Mouse (Mus musculus) midbrain, embryonic 13.5 days (tissue): ENCODE measurements around the gene 1110032A03Rik. TPM values are rescaled to one million over a fixed set of nuclear protein-coding genes. Genes with fewer than 3 reads are reported as not detected.

Experiments used
- ATAC-seq: fragments of 200-750 bp; cut with Nextera tagmentation; 2 replicates; pipeline ENCODE4 v1.8.0; 2017; ENCODE audit warnings: mild to moderate bottlenecking, moderate TSS enrichment, moderate library complexity
- H3K27ac ChIP-seq: fragments of 300-500 bp; sonication (generic); 2 replicates; pipeline ENCODE4 v1.5.1; 2015; ENCODE audit warnings: inconsistent platforms, mild to moderate bottlenecking, moderate library complexity
- H3K27me3 ChIP-seq: fragments of 300-500 bp; sonication (generic); 2 replicates; pipeline ENCODE4 v1.6.1; 2015; ENCODE audit warnings: mild to moderate bottlenecking, inconsistent platforms
- H3K36me3 ChIP-seq: fragments of 300-500 bp; sonication (generic); 2 replicates; pipeline ENCODE4 v1.6.1; 2015; ENCODE audit warnings: mild to moderate bottlenecking, inconsistent platforms
- H3K4me1 ChIP-seq: fragments of 300-500 bp; sonication (generic); replicated peaks from 2 replicates; pipeline ENCODE4 v1.6.1; 2015; ENCODE audit warnings: inconsistent platforms
- H3K4me2 ChIP-seq: fragments of 300-500 bp; sonication (generic); replicated peaks from 2 replicates; pipeline ENCODE4 v1.6.1; 2015; ENCODE audit warnings: moderate library complexity, mild to moderate bottlenecking, inconsistent platforms
- H3K4me3 ChIP-seq: fragments of 300-500 bp; sonication (generic); replicated peaks from 2 replicates; pipeline ENCODE4 v1.5.1; 2015; ENCODE audit warnings: mild to moderate bottlenecking, inconsistent platforms
- H3K9ac ChIP-seq: fragments of 300-500 bp; sonication (generic); replicated peaks from 2 replicates; pipeline ENCODE4 v1.6.1; 2015; ENCODE audit warnings: mild to moderate bottlenecking, inconsistent platforms
- H3K9me3 ChIP-seq: fragments of 300-500 bp; sonication (generic); 2 replicates; pipeline ENCODE4 v1.6.1; 2016; ENCODE audit warnings: mild to moderate bottlenecking, inconsistent platforms
- WGBS: fragments of 180-500 bp; shearing (Covaris S2); methylation state at CpG from one replicate; pipeline ENCODE4 v1.1.7; 2015; 5-methylcytosine and 5-hydroxymethylcytosine counted together
- polyA plus RNA-seq: library from polyadenylated mRNA; unstranded; fragments of >200 nt; fragmentation: Nextera tagmentation; extraction: Ambion mirVana; gene quantifications from 2 replicates; pipeline ENCODE4 v1.2.1, GENCODE M21; 2015

The 1110032A03Rik gene
- polyA plus RNA-seq = 59.9 and 61.7 TPM in 2 replicates

- under 1% methylated on average over 50 of the region's 51 CpGs for WGBS
- peak; percentile 88 for ATAC-seq
- H3K36me3 ChIP-seq = peaks cover 23% of the 10 kb centered on the region
- peaks cover 20% of the 10 kb centered on the region for H3K4me1 ChIP-seq
- H3K9me3 ChIP-seq = no peaks in the 10 kb centered on the region
- H3K27me3 ChIP-seq = no peaks in the 10 kb centered on the region
- H3K27ac ChIP-seq = peak within 1 kb of the TSS; percentile 91
- peak within 1 kb of the TSS; percentile 89 for H3K4me2 ChIP-seq
- peak within 1 kb of the TSS; percentile 90 for H3K4me3 ChIP-seq
- H3K9ac ChIP-seq = peak within 1 kb of the TSS; percentile 86
Measured at GRCm38 (mm10) chr9:50774991-50775612, at the start of gene 1110032A03Rik, which contains the start of gene Alg9. Gene 1110032A03Rik, minus strand, starts transcription at chr9:50775520. Gene Alg9, plus strand, starts transcription at chr9:50775019.

GRCm38 (mm10) chr9:50823779-50824453 lies 48.6 kb upstream of the 1110032A03Rik start:
- no peaks in the 10 kb centered on the region for H3K27me3 ChIP-seq
- 92% methylated on average over 11 of the region's 11 CpGs for WGBS
- H3K27ac ChIP-seq = no peak overlapping the region
- ATAC-seq = no peak
- no peak overlapping the region for H3K4me2 ChIP-seq
- no peak overlapping the region for H3K4me3 ChIP-seq
- H3K4me1 ChIP-seq = no peaks in the 10 kb centered on the region
- H3K36me3 ChIP-seq = peaks cover 47% of the 10 kb centered on the region
- no peak overlapping the region for H3K9ac ChIP-seq
- H3K9me3 ChIP-seq = no peaks in the 10 kb centered on the region

- H3K4me3 ChIP-seq = no peak overlapping the region
- H3K4me2 ChIP-seq = no peak overlapping the region
- WGBS = 95% methylated on average over 5 of the region's 5 CpGs
- H3K4me1 ChIP-seq = no peaks in the 10 kb centered on the region
- ATAC-seq = no peak
- H3K27ac ChIP-seq = no peak overlapping the region
- H3K36me3 ChIP-seq = peaks cover 48% of the 10 kb centered on the region
- H3K9me3 ChIP-seq = no peaks in the 10 kb centered on the region
- no peaks in the 10 kb centered on the region for H3K27me3 ChIP-seq
- H3K9ac ChIP-seq = no peak overlapping the region
Measured at GRCm38 (mm10) chr9:50822216-50822615, 46.9 kb upstream of the 1110032A03Rik start.

- Histone ChIP-seq H3K27ac (no peak overlapping the region), H3K36me3 (peaks cover 54% of the 10 kb centered on the region), H3K4me2 (no peak overlapping the region), H3K9ac (no peak overlapping the region), H3K27me3 (no peaks in the 10 kb centered on the region), H3K4me3 (no peak overlapping the region), H3K4me1 (no peaks in the 10 kb centered on the region), H3K9me3 (no peaks in the 10 kb centered on the region)
- 93% methylated on average over 6 of the region's 6 CpGs for WGBS
- ATAC-seq = no peak
Measured at GRCm38 (mm10) chr9:50821651-50822050, 46.3 kb upstream of the 1110032A03Rik start.

GRCm38 (mm10) chr9:50819716-50820115 lies 44.4 kb upstream of the 1110032A03Rik start:
- ATAC-seq = no peak
- 92% methylated on average over 6 of the region's 6 CpGs for WGBS
- Histone ChIP-seq H3K4me2 (no peak overlapping the region), H3K27me3 (no peaks in the 10 kb centered on the region), H3K4me3 (no peak overlapping the region), H3K4me1 (no peaks in the 10 kb centered on the region), H3K9me3 (no peaks in the 10 kb centered on the region), H3K9ac (no peak overlapping the region), H3K36me3 (peaks cover 57% of the 10 kb centered on the region), H3K27ac (no peak overlapping the region)

GRCm38 (mm10) chr9:50818050-50818449 lies 42.7 kb upstream of the 1110032A03Rik start:
- peaks cover 63% of the 10 kb centered on the region for H3K36me3 ChIP-seq
- no peak for ATAC-seq

GRCm38 (mm10) chr9:50816512-50816911 lies 41.2 kb upstream of the 1110032A03Rik start:
- Histone ChIP-seq H3K9ac (no peak overlapping the region), H3K27ac (no peak overlapping the region), H3K4me2 (no peak overlapping the region), H3K9me3 (no peaks in the 10 kb centered on the region), H3K36me3 (peaks cover 57% of the 10 kb centered on the region), H3K4me3 (no peak overlapping the region), H3K4me1 (no peaks in the 10 kb centered on the region), H3K27me3 (no peaks in the 10 kb centered on the region)
- 98% methylated on average over 1 of the region's 1 CpGs for WGBS
- no peak for ATAC-seq

More at GRCm38 (mm10) chr9:50818050-50818449, 42.7 kb upstream of the 1110032A03Rik start:
- no peaks in the 10 kb centered on the region for H3K27me3 ChIP-seq
- H3K9ac ChIP-seq = no peak overlapping the region
- no peak overlapping the region for H3K27ac ChIP-seq
- 92% methylated on average over 6 of the region's 6 CpGs for WGBS
- H3K4me3 ChIP-seq = no peak overlapping the region
- no peak overlapping the region for H3K4me2 ChIP-seq
- no peaks in the 10 kb centered on the region for H3K4me1 ChIP-seq
- no peaks in the 10 kb centered on the region for H3K9me3 ChIP-seq

- WGBS = 97% methylated on average over 4 of the region's 4 CpGs
- H3K36me3 ChIP-seq = peaks cover 55% of the 10 kb centered on the region
- H3K9ac ChIP-seq = no peak overlapping the region
- H3K4me1 ChIP-seq = no peaks in the 10 kb centered on the region
- ATAC-seq = no peak
- no peak overlapping the region for H3K4me3 ChIP-seq
- no peak overlapping the region for H3K4me2 ChIP-seq
- H3K27me3 ChIP-seq = no peaks in the 10 kb centered on the region
- H3K9me3 ChIP-seq = no peaks in the 10 kb centered on the region
- H3K27ac ChIP-seq = no peak overlapping the region
Measured at GRCm38 (mm10) chr9:50815666-50816065, 40.3 kb upstream of the 1110032A03Rik start.

GRCm38 (mm10) chr9:50813796-50814195 lies 38.5 kb upstream of the 1110032A03Rik start:
- ATAC-seq = no peak
- no peaks in the 10 kb centered on the region for H3K27me3 ChIP-seq
- H3K9ac ChIP-seq = no peak overlapping the region
- no peak overlapping the region for H3K4me3 ChIP-seq
- H3K4me2 ChIP-seq = no peak overlapping the region
- H3K4me1 ChIP-seq = no peaks in the 10 kb centered on the region
- peaks cover 67% of the 10 kb centered on the region for H3K36me3 ChIP-seq
- WGBS = 95% methylated on average over 5 of the region's 5 CpGs
- H3K27ac ChIP-seq = no peak overlapping the region
- H3K9me3 ChIP-seq = no peaks in the 10 kb centered on the region

GRCm38 (mm10) chr9:50811746-50812145 lies 36.4 kb upstream of the 1110032A03Rik start:
- Histone ChIP-seq H3K36me3 (peaks cover 71% of the 10 kb centered on the region), H3K27ac (no peak overlapping the region), H3K27me3 (no peaks in the 10 kb centered on the region), H3K4me3 (no peak overlapping the region), H3K9me3 (no peaks in the 10 kb centered on the region), H3K4me2 (no peak overlapping the region), H3K4me1 (no peaks in the 10 kb centered on the region), H3K9ac (no peak overlapping the region)
- whole genome bisulfite sequencing = 80% methylated on average over 2 of the region's 2 CpGs
- no peak for ATAC-seq

GRCm38 (mm10) chr9:50811187-50811586 lies 35.9 kb upstream of the 1110032A03Rik start:
- Histone ChIP-seq H3K9me3 (no peaks in the 10 kb centered on the region), H3K4me3 (no peak overlapping the region), H3K9ac (no peak overlapping the region), H3K4me1 (no peaks in the 10 kb centered on the region), H3K4me2 (no peak overlapping the region), H3K36me3 (peaks cover 73% of the 10 kb centered on the region), H3K27ac (no peak overlapping the region), H3K27me3 (no peaks in the 10 kb centered on the region)
- 97% methylated on average over 7 of the region's 7 CpGs for WGBS
- no peak for ATAC-seq

- no peak overlapping the region for H3K9ac ChIP-seq
- peaks cover 83% of the 10 kb centered on the region for H3K36me3 ChIP-seq
- no peak overlapping the region for H3K4me2 ChIP-seq
- WGBS = 92% methylated on average over 13 of the region's 13 CpGs
- H3K4me1 ChIP-seq = no peaks in the 10 kb centered on the region
- H3K27ac ChIP-seq = no peak overlapping the region
- H3K27me3 ChIP-seq = no peaks in the 10 kb centered on the region
- H3K9me3 ChIP-seq = no peaks in the 10 kb centered on the region
- no peak overlapping the region for H3K4me3 ChIP-seq
- no peak for ATAC-seq
Measured at GRCm38 (mm10) chr9:50809146-50809545, 33.8 kb upstream of the 1110032A03Rik start.
